Mouse (Mus musculus) stomach, embryonic 16.5 days (tissue): ENCODE data around the gene Yy1. TPM values are rescaled to one million over a fixed set of nuclear protein-coding genes. Genes with fewer than 3 reads are reported as not detected.

Source experiments
- ATAC-seq: fragments of 200-750 bp; cut with Nextera tagmentation; 2 replicates; pipeline ENCODE4 v1.8.0; 2017; ENCODE audit warnings: moderate number of reproducible peaks, moderate TSS enrichment; ENCODE audit not compliant: insufficient read depth, low FRiP score
- H3K27ac ChIP-seq: fragments of 300-500 bp; sonication (generic); 2 replicates; pipeline ENCODE4 v1.5.1; 2014; ENCODE audit warnings: low read length
- H3K27me3 ChIP-seq: fragments of 300-500 bp; sonication (generic); 2 replicates; pipeline ENCODE4 v1.6.1; 2014; ENCODE audit warnings: low read length, control low read depth, mixed read lengths; ENCODE audit not compliant: control insufficient read depth, insufficient read depth
- H3K36me3 ChIP-seq: fragments of 300-500 bp; sonication (generic); 2 replicates; pipeline ENCODE4 v1.6.1; 2014; ENCODE audit warnings: low read length; ENCODE audit not compliant: control insufficient read depth, insufficient read depth
- H3K4me1 ChIP-seq: fragments of 300-500 bp; sonication (generic); 2 replicates; pipeline ENCODE4 v1.6.1; 2014; ENCODE audit warnings: low read length, control low read depth, mixed read lengths; ENCODE audit not compliant: control insufficient read depth, insufficient read depth
- H3K4me2 ChIP-seq: fragments of 300-500 bp; sonication (generic); 2 replicates; pipeline ENCODE4 v1.6.1; 2014; ENCODE audit warnings: low read depth, low read length, mixed read lengths
- H3K4me3 ChIP-seq: fragments of 300-500 bp; sonication (generic); replicated peaks from 2 replicates; pipeline ENCODE4 v1.5.1; 2014; ENCODE audit warnings: mild to moderate bottlenecking, low read length
- H3K9ac ChIP-seq: fragments of 300-500 bp; sonication (generic); 2 replicates; pipeline ENCODE4 v1.6.1; 2014; ENCODE audit warnings: low read length
- H3K9me3 ChIP-seq: fragments of 300-500 bp; sonication (generic); replicated peaks from 2 replicates; pipeline ENCODE4 v1.6.1; 2016; ENCODE audit warnings: low read length, control low read depth; ENCODE audit not compliant: control insufficient read depth
- WGBS: fragments of 180-500 bp; shearing (Covaris S2); extraction: QIAGEN DNeasy Blood & Tissue Kit; methylation state at CpG from one replicate; pipeline ENCODE4 v1.1.7; 2014; 5-methylcytosine and 5-hydroxymethylcytosine counted together
- polyA plus RNA-seq: library from polyadenylated mRNA; unstranded; fragments of >200 nt; fragmentation: Nextera tagmentation; extraction: Ambion mirVana; gene quantifications from 2 replicates; pipeline ENCODE4 v1.2.1, GENCODE M21; 2015

Yy1 gene
- polyA plus RNA-seq, 1 experiment from 2014 or later, result 14.3 TPM

- under 1% methylated on average over 71 of the region's 71 CpGs for WGBS
- ATAC-seq, result no peak; the same call in 1 of the 2 replicates
- H3K4me2 ChIP-seq, result peak overlapping the region; percentile 41
- H3K4me3 ChIP-seq, result peak overlapping the region; percentile 65
- H3K9me3 ChIP-seq, result no peaks in the 10 kb centered on the region
- H3K36me3 ChIP-seq, result no peaks in the 10 kb centered on the region
- no peaks in the 10 kb centered on the region for H3K27me3 ChIP-seq
- peak overlapping the region; percentile 95 for H3K9ac ChIP-seq
- peak overlapping the region; percentile 99 for H3K27ac ChIP-seq
- H3K4me1 ChIP-seq, result peaks cover 22% of the 10 kb centered on the region
Observed at GRCm38 (mm10) chr12:108793453-108793941, 724 bp downstream of the Yy1 start.

DNA sequence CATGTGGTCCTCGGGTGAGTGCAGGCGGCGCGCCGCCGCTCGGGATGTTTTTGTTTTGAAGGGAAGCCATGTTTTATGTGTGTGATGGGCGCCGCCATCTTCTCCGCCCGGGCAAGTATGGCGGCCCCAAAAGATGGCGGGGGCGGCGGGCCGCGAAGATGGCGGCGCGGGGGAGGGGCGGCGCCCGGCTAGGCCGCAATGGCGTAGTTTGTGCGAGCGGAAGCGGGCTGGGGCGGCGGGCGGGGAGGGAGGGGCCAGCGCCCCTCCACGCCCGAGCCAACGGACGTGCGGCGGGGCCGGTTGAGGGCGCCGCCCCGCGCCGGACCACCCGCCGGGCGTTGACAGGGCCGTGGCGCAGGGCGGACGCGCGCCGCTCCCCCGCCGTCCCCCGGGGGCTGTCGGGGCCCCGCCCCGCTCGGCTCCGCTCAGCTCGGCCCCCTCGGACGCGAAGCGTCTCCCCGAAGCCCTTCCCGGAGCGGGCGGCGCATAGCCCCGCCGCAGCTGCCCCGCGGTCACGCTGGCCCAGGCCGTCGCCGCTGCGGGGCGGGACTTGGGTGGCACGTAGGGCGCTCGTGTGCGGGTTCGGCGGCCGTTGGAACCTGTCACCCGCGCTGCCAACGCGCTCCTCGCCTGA, 1.4 kb downstream of the Yy1 start:
- Histone ChIP-seq H3K27me3 (no peaks in the 10 kb centered on the region), H3K36me3 (no peaks in the 10 kb centered on the region), H3K27ac (peak overlapping the region; percentile 99), H3K9me3 (no peaks in the 10 kb centered on the region), H3K9ac (peak overlapping the region; percentile 95), H3K4me2 (peak overlapping the region; percentile 71), H3K4me3 (peak overlapping the region; percentile 65), H3K4me1 (peaks cover 22% of the 10 kb centered on the region)
- WGBS, result under 1% methylated on average over 65 of the region's 94 CpGs
- ATAC-seq, result peak; percentile 57

GRCm38 (mm10) chr12:108794979-108795537, 2.3 kb downstream of the Yy1 start:
- Histone ChIP-seq H3K9me3 (no peaks in the 10 kb centered on the region), H3K27ac (peak overlapping the region; percentile 99), H3K4me3 (peak overlapping the region; percentile 65), H3K36me3 (no peaks in the 10 kb centered on the region), H3K9ac (peak overlapping the region; percentile 95), H3K27me3 (no peaks in the 10 kb centered on the region), H3K4me1 (peaks cover 25% of the 10 kb centered on the region), H3K4me2 (peak overlapping the region; percentile 71)
- no peak for ATAC-seq
- WGBS, result 9% methylated on average over 9 of the region's 9 CpGs

- H3K4me2 ChIP-seq, result no peak overlapping the region
- H3K4me3 ChIP-seq, result no peak overlapping the region
- 85% methylated on average over 2 of the region's 2 CpGs for WGBS
- H3K36me3 ChIP-seq, result peaks cover 2% of the 10 kb centered on the region; the same call in 1 of the 2 replicates
- H3K4me1 ChIP-seq, result peaks cover 18% of the 10 kb centered on the region
- no peaks in the 10 kb centered on the region for H3K9me3 ChIP-seq
- ATAC-seq, result no peak
- H3K27me3 ChIP-seq, result no peaks in the 10 kb centered on the region
- no peak overlapping the region for H3K27ac ChIP-seq
- no peak overlapping the region for H3K9ac ChIP-seq
Observed at GRCm38 (mm10) chr12:108801613-108802012, 8.8 kb downstream of the Yy1 start.

DNA sequence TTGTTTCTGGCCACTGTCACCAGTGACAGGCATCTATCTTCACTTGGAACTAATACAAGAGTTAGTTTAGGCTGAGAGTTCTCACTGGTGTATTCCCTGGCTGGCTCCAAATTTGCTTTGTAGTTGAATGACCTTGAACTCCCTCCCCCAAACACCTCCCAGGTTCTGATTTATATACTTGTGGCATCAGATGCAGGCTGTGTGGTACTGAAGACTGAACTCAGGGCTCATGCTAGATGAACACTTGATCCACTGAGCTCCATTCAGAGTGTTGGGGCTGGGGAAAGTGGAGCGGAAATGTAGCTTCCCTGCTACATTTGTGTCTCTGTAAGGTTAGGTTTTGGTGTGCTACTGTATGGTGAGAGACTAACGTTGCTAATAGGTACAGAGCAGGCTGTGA, 11.6 kb downstream of the Yy1 start:
- Histone ChIP-seq H3K9me3 (no peaks in the 10 kb centered on the region), H3K4me2 (no peak overlapping the region), H3K4me3 (no peak overlapping the region), H3K9ac (no peak overlapping the region), H3K4me1 (peaks cover 15% of the 10 kb centered on the region), H3K36me3 (peaks cover 3% of the 10 kb centered on the region; the same call in 1 of the 2 replicates), H3K27me3 (no peaks in the 10 kb centered on the region), H3K27ac (no peak overlapping the region)
- 85% methylated on average over 2 of the region's 2 CpGs for WGBS
- no peak for ATAC-seq

DNA sequence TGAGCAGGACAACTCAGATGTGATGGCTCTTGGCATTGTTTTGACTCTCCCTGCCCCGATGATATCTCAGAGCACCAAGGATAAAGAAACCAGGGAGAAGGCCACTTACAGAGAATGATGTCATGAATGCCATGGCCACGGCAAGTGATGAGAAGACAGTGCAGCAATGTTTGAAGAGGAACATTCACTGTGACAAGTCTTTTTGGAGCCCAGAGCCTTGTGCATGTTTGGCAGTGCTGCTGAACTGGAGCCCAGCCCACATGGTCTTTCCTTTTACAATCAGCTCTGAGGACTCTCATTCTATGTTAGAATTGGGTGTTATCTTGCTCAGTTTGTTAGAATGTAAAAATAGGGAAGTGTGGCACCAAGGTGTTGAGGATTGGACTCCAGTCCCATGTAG, 15.7 kb downstream of the Yy1 start:
- 74% methylated on average over 2 of the region's 2 CpGs for WGBS
- no peak for ATAC-seq
- H3K4me3 ChIP-seq, result no peak overlapping the region

DNA sequence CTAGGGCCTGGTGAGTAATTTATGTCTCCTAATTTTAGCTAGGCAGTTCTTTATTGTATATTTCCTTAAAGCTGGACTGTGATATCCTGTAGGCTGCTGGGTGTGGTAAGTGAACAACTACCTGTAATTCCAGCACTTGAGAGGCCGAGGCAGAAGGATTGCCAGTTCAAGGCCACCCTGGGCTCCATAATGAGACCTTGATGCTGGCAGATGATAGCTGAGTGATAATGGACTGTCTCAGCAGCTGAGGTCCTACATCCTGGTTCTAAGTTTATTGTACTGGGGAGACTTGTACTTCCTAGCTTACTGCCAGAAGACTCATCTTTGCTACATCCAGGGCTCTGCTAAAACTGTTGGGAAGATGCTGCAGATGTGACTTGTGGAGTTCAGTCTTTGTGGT, 17.0 kb downstream of the Yy1 start:
- Histone ChIP-seq H3K27me3 (no peaks in the 10 kb centered on the region), H3K9me3 (no peaks in the 10 kb centered on the region), H3K27ac (no peak overlapping the region), H3K9ac (no peak overlapping the region), H3K4me1 (no peaks in the 10 kb centered on the region), H3K4me3 (no peak overlapping the region), H3K4me2 (no peak overlapping the region), H3K36me3 (peaks cover 3% of the 10 kb centered on the region; the same call in 1 of the 2 replicates)
- ATAC-seq, result no peak
- 71% methylated on average over 1 of the region's 1 CpGs for WGBS

More for the DNA sequence above, 15.7 kb downstream of the Yy1 start:
- H3K36me3 ChIP-seq, result peaks cover 3% of the 10 kb centered on the region; the same call in 1 of the 2 replicates
- H3K4me1 ChIP-seq, result 0 out of 2 replicates have a peak, but pooled peaks cover 1% of the 10 kb centered on the region
- H3K27me3 ChIP-seq, result no peaks in the 10 kb centered on the region
- H3K27ac ChIP-seq, result no peak overlapping the region
- H3K9me3 ChIP-seq, result no peaks in the 10 kb centered on the region
- H3K9ac ChIP-seq, result no peak overlapping the region
- no peak overlapping the region for H3K4me2 ChIP-seq

GRCm38 (mm10) chr12:108810309-108810708, 17.5 kb downstream of the Yy1 start:
- Histone ChIP-seq H3K9ac (no peak overlapping the region), H3K27ac (no peak overlapping the region), H3K4me1 (no peaks in the 10 kb centered on the region), H3K9me3 (no peaks in the 10 kb centered on the region), H3K27me3 (no peaks in the 10 kb centered on the region), H3K4me2 (no peak overlapping the region), H3K36me3 (peaks cover 3% of the 10 kb centered on the region; the same call in 1 of the 2 replicates), H3K4me3 (no peak overlapping the region)
- ATAC-seq, result no peak
- 78% methylated on average over 7 of the region's 7 CpGs for WGBS

DNA sequence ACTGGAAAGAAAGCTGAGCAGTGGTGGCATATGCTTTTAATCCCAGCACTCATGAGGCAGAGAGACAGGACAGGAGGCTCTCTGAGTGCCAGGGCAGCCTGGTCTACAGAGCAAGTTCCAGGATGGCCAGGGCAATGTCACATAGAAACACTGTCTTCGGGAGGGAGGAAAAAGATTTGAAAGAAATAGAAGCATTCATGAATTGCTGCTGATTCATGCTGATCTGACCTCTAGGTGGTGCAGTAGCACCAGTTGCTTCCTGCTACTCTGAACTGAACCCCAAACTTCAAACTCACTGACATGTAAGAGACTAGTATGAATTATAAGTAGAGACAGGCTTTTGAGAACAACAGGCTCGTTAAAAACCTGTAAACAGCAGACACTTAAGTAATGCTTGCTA, 18.4 kb downstream of the Yy1 start:
- Histone ChIP-seq H3K36me3 (peaks cover 3% of the 10 kb centered on the region; the same call in 1 of the 2 replicates), H3K4me3 (no peak overlapping the region), H3K27me3 (no peaks in the 10 kb centered on the region), H3K4me2 (no peak overlapping the region), H3K27ac (no peak overlapping the region), H3K9me3 (no peaks in the 10 kb centered on the region), H3K9ac (no peak overlapping the region), H3K4me1 (no peaks in the 10 kb centered on the region)
- ATAC-seq, result no peak
- WGBS, result 48% methylated on average over 2 of the region's 2 CpGs
